Mouse (Mus musculus): ENCODE measurements around the gene Cdh3. TPM values are rescaled to one million over a fixed set of nuclear protein-coding genes. Genes with fewer than 3 reads are reported as not detected.
"Not testable (repeated sequence)": the region's sequence is repeated elsewhere in the genome, so short reads cannot be mapped to it uniquely, and the experiment has no call there.

Cdh3 gene
- polyA plus RNA-seq, 1 experiment from 2014 or later: 21.1 TPM

DNA sequence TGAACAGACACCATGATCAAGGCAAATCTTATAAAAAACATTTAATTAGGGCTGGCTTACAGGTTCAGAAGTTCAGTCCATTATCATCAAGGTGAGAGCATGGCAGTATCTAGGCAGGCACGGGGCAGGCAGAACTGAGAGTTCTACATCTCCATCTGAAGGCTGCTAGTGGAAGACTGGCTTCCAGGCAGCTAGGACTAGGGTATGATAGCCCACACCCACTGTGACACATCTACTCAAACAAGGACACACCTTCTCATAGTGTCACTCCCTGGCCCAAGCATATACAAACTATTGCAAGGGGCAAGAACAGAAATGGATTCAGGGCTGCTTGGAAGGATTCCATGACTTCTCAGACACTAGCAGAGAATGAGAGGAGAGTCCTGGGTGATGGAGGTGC lies 61.5 kb downstream of the Cdh3 start:
- H3K4me1 ChIP-seq (ENCODE audit: control insufficient read depth, insufficient read depth, low read length); H3K9ac ChIP-seq (ENCODE audit: low read depth, low read length); H3K36me3 ChIP-seq (ENCODE audit: control insufficient read depth, insufficient read depth, low read length); ATAC-seq (ENCODE audit: low FRiP score, low TSS enrichment); H3K9me3 ChIP-seq (ENCODE audit: control insufficient read depth, low read length); H3K4me2 ChIP-seq (replicated peaks; ENCODE audit: low read depth, low read length); H3K27ac ChIP-seq (ENCODE audit: low read depth, low read length); H3K27me3 ChIP-seq (ENCODE audit: control insufficient read depth, insufficient read depth, low read length); H3K4me3 ChIP-seq (ENCODE audit: low read length): not testable (repeated sequence)
- WGBS: 75% methylated on average over 1 of the region's 1 CpGs

DNA sequence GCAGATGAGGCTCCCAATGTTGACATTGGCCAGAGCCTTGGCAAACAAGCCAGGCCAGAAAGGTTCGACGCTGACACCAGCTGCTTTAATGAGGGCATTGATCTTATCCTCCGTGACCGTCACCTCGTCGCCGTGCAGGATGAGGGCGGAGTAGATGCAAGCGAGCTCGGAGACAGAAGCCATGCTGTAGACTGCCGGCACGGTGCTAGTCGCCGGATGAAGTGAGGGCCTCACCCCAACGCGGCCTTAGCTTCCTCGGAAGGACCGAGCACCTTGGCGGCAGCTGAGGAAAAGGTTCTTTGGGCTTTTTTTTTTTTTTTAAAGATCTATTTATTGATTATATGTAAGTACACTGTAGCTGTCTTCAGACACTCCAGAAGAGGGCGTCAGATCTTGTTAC lies 62.5 kb downstream of the Cdh3 start, which contains the start of gene Gm10073:
Gene Gm10073 (minus strand): TSS at position 294 of the 400 bp plus-strand sequence.
- H3K4me2 ChIP-seq (replicated peaks; ENCODE audit: low read depth, low read length); H3K9me3 ChIP-seq (ENCODE audit: control insufficient read depth, low read length); H3K9ac ChIP-seq (ENCODE audit: low read depth, low read length); H3K4me1 ChIP-seq (ENCODE audit: control insufficient read depth, insufficient read depth, low read length); H3K27me3 ChIP-seq (ENCODE audit: control insufficient read depth, insufficient read depth, low read length); H3K27ac ChIP-seq (ENCODE audit: low read depth, low read length); ATAC-seq (ENCODE audit: low FRiP score, low TSS enrichment); H3K36me3 ChIP-seq (ENCODE audit: control insufficient read depth, insufficient read depth, low read length); H3K4me3 ChIP-seq (ENCODE audit: low read length): not testable (repeated sequence)
- 37% methylated on average over 20 of the region's 20 CpGs for WGBS

DNA sequence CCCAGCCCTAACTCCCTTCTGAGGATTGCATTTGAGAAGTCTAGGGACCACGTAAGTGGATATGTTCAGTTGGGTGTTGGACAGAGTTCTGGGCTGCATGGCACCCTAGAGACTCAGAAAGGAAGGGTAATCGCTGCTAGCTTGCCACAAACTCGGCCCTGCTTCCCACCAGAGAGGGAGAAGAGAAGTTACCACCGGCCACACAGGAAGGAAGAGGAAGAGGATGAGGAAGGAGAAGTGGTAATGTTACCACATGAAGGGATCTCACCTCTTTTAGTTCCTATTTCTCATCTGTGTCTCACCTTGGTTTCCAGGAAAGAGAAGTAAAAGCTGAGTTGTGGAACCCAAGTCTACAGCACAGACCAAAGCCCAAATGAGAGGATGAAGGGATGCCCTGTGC lies 63.6 kb downstream of the Cdh3 start:
- H3K27me3 ChIP-seq (ENCODE audit: control insufficient read depth, insufficient read depth, low read length): no peaks in the 10 kb centered on the region
- no peaks in the 10 kb centered on the region for H3K9me3 ChIP-seq (ENCODE audit: control insufficient read depth, low read length)
- no peaks in the 10 kb centered on the region for H3K36me3 ChIP-seq (ENCODE audit: control insufficient read depth, insufficient read depth, low read length)
- no peak overlapping the region for H3K4me2 ChIP-seq (replicated peaks; ENCODE audit: low read depth, low read length)
- H3K9ac ChIP-seq (ENCODE audit: low read depth, low read length): no peak overlapping the region
- ATAC-seq (ENCODE audit: low FRiP score, low TSS enrichment): no peak
- H3K4me3 ChIP-seq (ENCODE audit: low read length): no peak overlapping the region
- no peak overlapping the region for H3K27ac ChIP-seq (ENCODE audit: low read depth, low read length)
- 0 out of 2 replicates have a peak, but pooled peaks cover 2% of the 10 kb centered on the region for H3K4me1 ChIP-seq (ENCODE audit: control insufficient read depth, insufficient read depth, low read length)
- 85% methylated on average over 4 of the region's 4 CpGs for WGBS

DNA sequence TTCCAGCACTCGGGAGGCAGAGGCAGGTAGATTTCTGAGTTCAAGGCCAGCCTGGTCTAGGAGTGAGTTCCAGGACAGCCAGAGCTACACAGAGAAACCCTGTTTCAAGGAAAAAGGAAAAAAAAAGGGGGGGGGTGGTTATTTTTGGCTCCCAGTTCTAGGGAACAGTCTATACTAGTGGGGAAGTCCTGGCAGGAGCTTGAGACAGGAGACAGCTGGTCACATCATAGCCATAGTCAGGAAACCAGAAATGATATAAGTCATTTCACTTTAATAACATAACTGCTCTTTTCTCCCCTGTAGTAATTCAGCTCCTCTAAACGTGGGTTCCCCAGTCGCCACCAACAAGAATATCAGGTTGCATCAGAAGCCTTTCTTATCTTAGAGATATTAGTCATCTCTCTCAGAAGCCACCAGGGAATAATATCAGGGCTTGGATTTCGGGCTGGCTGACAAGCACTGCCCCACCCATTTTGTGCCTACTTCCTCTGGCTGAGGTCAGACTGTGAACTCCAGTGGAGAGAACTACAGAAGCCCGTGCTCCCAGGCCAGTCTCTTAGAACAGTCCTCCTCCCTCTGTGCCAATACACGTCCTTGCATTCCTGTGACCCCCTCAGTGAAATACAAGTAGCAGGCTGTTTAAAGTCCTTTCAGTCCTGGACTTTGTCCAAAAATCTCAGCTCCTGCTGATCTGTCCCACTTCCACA lies 66.3 kb downstream of the Cdh3 start:
- H3K4me3 ChIP-seq (ENCODE audit: low read length): no peak overlapping the region
- H3K27me3 ChIP-seq (ENCODE audit: control insufficient read depth, insufficient read depth, low read length): no peaks in the 10 kb centered on the region
- 0 out of 2 replicates have a peak, but pooled peaks cover 2% of the 10 kb centered on the region for H3K4me1 ChIP-seq (ENCODE audit: control insufficient read depth, insufficient read depth, low read length)
- H3K9me3 ChIP-seq (ENCODE audit: control insufficient read depth, low read length): no peaks in the 10 kb centered on the region
- 0 out of 2 replicates have a peak, but pooled peaks have one; percentile 55 for ATAC-seq (ENCODE audit: low FRiP score, low TSS enrichment)
- 26% methylated on average over 6 of the region's 6 CpGs for WGBS
- no peaks in the 10 kb centered on the region for H3K36me3 ChIP-seq (ENCODE audit: control insufficient read depth, insufficient read depth, low read length)
- no peak overlapping the region for H3K9ac ChIP-seq (ENCODE audit: low read depth, low read length)
- H3K27ac ChIP-seq (ENCODE audit: low read depth, low read length): no peak overlapping the region
- no peak overlapping the region for H3K4me2 ChIP-seq (replicated peaks; ENCODE audit: low read depth, low read length)

DNA sequence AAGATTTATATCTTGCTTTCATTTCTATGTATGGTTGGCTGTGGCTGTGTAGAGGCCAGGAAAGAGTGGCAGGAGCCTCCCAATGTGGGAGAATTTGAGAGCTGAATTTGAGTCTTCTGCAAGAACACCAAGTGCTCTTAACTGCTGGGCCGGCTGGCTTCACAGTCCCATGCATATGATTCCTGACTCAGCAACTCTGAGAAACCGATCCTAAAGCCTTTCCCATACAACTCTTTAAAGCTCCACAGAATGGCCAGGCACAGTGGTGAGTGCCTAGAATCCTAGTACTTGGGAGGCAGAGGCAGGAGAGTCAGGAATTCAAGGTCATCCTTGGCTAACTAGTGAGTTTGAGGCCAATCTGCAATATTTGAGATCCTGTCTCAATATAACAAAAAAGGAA lies 68.8 kb downstream of the Cdh3 start:
- H3K9ac ChIP-seq (ENCODE audit: low read depth, low read length): no peak overlapping the region
- H3K27ac ChIP-seq (ENCODE audit: low read depth, low read length): no peak overlapping the region
- H3K4me2 ChIP-seq (replicated peaks; ENCODE audit: low read depth, low read length): no peak overlapping the region
- H3K4me3 ChIP-seq (ENCODE audit: low read length): no peak overlapping the region
- no peaks in the 10 kb centered on the region for H3K27me3 ChIP-seq (ENCODE audit: control insufficient read depth, insufficient read depth, low read length)
- H3K4me1 ChIP-seq (ENCODE audit: control insufficient read depth, insufficient read depth, low read length): 0 out of 2 replicates have a peak, but pooled peaks cover 2% of the 10 kb centered on the region
- ATAC-seq (ENCODE audit: low FRiP score, low TSS enrichment): no peak
- 70% methylated on average over 2 of the region's 2 CpGs for WGBS
- no peaks in the 10 kb centered on the region for H3K36me3 ChIP-seq (ENCODE audit: control insufficient read depth, insufficient read depth, low read length)
- H3K9me3 ChIP-seq (ENCODE audit: control insufficient read depth, low read length): no peaks in the 10 kb centered on the region

DNA sequence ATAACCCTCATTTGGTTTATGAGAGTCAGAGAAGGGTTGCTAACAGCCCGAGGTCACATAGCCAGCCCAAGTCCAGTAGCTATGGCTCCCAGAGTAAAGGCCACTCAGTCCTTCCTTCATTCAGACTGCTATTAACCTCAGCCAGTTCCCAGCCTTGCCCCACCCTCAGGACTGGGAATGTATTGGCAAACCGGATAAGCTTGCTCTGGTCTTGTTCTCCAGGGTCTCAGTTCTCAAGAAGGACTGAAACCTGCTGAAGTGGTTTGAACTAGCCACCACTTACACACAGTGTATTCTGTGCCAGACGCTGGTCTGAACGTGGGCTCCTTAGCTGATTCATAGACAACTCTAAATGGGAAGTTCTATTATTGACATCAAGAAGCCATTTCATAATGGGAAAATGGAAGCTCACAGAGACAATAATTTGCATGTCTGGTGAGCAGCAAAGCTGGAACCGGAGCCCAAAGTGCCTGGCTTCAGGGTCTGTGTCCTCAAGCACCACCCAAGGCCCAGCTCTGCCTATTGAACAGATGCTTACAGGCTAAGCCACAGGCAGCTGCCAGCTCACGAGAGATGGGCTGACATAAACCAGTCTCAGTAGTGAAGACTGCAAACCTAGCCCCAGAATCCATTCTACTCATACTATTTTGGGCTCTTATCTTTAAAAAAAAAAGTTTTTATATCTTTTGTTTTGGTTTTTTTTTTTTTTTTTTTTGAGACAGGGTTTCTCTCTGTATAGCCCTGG lies 70.8 kb downstream of the Cdh3 start:
- no peak for ATAC-seq (ENCODE audit: low FRiP score, low TSS enrichment)
- 70% methylated on average over 6 of the region's 6 CpGs for WGBS
- Histone ChIP-seq H3K9ac (ENCODE audit: low read depth, low read length) (no peak overlapping the region), H3K27ac (ENCODE audit: low read depth, low read length) (no peak overlapping the region), H3K4me3 (ENCODE audit: low read length) (no peak overlapping the region), H3K36me3 (ENCODE audit: control insufficient read depth, insufficient read depth, low read length) (no peaks in the 10 kb centered on the region), H3K4me1 (ENCODE audit: control insufficient read depth, insufficient read depth, low read length) (0 out of 2 replicates have a peak, but pooled peaks cover 2% of the 10 kb centered on the region), H3K4me2 (replicated peaks; ENCODE audit: low read depth, low read length) (no peak overlapping the region), H3K9me3 (ENCODE audit: control insufficient read depth, low read length) (no peaks in the 10 kb centered on the region), H3K27me3 (ENCODE audit: control insufficient read depth, insufficient read depth, low read length) (no peaks in the 10 kb centered on the region)

DNA sequence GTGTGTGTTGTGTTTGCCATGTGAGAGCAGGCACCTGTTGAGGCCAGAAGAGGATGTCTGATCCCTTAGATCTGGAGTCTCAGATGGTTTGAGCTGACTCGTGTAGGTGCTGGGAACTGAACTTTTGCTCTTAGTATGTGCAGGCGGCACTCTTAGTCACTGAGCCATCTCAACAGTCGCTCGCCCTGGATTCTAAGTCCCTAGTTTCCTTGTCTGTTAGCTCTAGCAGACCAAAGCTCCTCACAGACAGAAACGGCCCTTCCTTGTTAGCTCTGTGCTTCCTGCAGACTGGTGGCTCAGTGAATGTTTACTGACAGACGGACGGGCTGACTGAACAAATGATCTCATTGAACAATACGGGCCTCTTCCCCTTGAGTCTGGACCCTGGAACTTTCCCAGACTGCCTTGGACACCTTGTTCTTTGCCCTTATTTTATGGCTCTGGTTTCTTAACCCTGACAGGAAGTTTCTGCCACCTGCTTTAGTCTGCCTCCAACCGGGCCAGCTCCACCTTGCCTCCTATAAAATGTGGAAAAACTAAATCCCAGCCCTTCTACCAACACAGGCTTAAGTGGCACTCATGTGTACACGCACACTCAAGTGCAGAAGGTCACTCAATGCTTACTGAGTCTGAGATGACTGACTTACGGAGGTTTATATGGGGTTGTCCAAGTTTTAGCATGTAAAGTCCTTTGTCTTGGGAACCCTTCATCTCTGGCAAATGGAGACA lies 74.4 kb downstream of the Cdh3 start:
- H3K36me3 ChIP-seq (ENCODE audit: control insufficient read depth, insufficient read depth, low read length): no peaks in the 10 kb centered on the region
- H3K9ac ChIP-seq (ENCODE audit: low read depth, low read length): no peak overlapping the region
- no peak for ATAC-seq (ENCODE audit: low FRiP score, low TSS enrichment)
- no peaks in the 10 kb centered on the region for H3K4me1 ChIP-seq (ENCODE audit: control insufficient read depth, insufficient read depth, low read length)
- no peaks in the 10 kb centered on the region for H3K27me3 ChIP-seq (ENCODE audit: control insufficient read depth, insufficient read depth, low read length)
- no peak overlapping the region for H3K4me2 ChIP-seq (replicated peaks; ENCODE audit: low read depth, low read length)
- H3K9me3 ChIP-seq (ENCODE audit: control insufficient read depth, low read length): no peaks in the 10 kb centered on the region
- WGBS: 69% methylated on average over 11 of the region's 11 CpGs
- no peak overlapping the region for H3K4me3 ChIP-seq (ENCODE audit: low read length)
- H3K27ac ChIP-seq (ENCODE audit: low read depth, low read length): no peak overlapping the region

DNA sequence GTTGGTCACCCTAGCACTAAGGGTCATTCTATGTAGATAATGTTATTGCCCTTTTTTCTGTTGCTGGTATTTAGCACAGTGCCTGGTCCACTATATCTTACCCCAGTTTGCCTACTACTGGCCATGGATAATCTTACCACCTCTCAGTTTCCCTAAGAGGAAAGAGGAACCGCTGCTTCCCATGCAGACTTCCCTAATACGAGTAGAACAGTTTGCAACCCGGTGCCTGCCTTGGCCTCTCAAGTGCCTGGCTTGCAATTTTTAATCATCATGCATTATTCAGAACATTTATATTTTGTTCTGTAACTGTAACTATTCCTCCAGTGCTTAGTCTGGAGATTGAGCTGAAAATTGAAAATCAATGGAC lies 75.0 kb downstream of the Cdh3 start:
- Histone ChIP-seq H3K4me2 (replicated peaks; ENCODE audit: low read depth, low read length) (no peak overlapping the region), H3K27ac (ENCODE audit: low read depth, low read length) (no peak overlapping the region), H3K27me3 (ENCODE audit: control insufficient read depth, insufficient read depth, low read length) (no peaks in the 10 kb centered on the region), H3K9me3 (ENCODE audit: control insufficient read depth, low read length) (no peaks in the 10 kb centered on the region), H3K4me3 (ENCODE audit: low read length) (no peak overlapping the region), H3K9ac (ENCODE audit: low read depth, low read length) (no peak overlapping the region), H3K36me3 (ENCODE audit: control insufficient read depth, insufficient read depth, low read length) (no peaks in the 10 kb centered on the region), H3K4me1 (ENCODE audit: control insufficient read depth, insufficient read depth, low read length) (no peaks in the 10 kb centered on the region)
- no peak for ATAC-seq (ENCODE audit: low FRiP score, low TSS enrichment)
- 100% methylated on average over 3 of the region's 3 CpGs for WGBS

DNA sequence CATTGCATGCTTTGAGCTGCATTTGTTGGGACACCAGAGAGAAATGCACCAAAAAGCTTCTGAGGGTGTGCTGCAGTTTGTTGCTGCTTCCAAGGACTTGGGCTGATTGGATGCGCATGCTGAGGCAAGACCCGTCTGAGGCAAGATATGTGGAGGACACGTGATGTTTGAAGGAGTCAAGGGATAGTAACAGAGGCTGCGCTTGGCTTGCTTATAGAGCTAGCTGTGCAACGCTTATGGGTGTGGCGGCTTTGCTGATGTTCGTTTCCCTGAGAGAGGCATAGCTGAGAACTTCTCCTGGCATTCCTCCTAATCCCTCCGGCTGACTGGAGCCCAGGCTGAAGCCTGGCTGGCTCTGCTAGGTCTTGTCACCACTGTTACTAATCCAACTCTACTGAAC lies 76.2 kb downstream of the Cdh3 start:
- Histone ChIP-seq H3K27me3 (ENCODE audit: control insufficient read depth, insufficient read depth, low read length) (no peaks in the 10 kb centered on the region), H3K36me3 (ENCODE audit: control insufficient read depth, insufficient read depth, low read length) (no peaks in the 10 kb centered on the region), H3K9me3 (ENCODE audit: control insufficient read depth, low read length) (no peaks in the 10 kb centered on the region), H3K4me3 (ENCODE audit: low read length) (no peak overlapping the region), H3K27ac (ENCODE audit: low read depth, low read length) (no peak overlapping the region), H3K4me2 (replicated peaks; ENCODE audit: low read depth, low read length) (no peak overlapping the region), H3K4me1 (ENCODE audit: control insufficient read depth, insufficient read depth, low read length) (no peaks in the 10 kb centered on the region), H3K9ac (ENCODE audit: low read depth, low read length) (no peak overlapping the region)
- 92% methylated on average over 8 of the region's 8 CpGs for WGBS
- ATAC-seq (ENCODE audit: low FRiP score, low TSS enrichment): no peak

All from kidney, embryonic 14.5 days (tissue).